15 mouse cellular contexts compared by ENCODE assay signal in genomic region chr17:67360606-67361005, GRCm38 (mm10). TPM values are rescaled to one million over a fixed set of nuclear protein-coding genes. Genes with fewer than 3 reads are reported as not detected.
"Had no signal": no experiment of that assay in that cellular context is flagged by ENCODE, and none has a peak within 500 bp of the region (broad histone marks: within the 10 kb centered on the region; RNA-seq: fewer than 3 reads in every experiment).

No protein-coding gene starts in this region.

- H3K27ac ChIP-seq: kidney, embryonic 15.5 days; limb, embryonic 15.5 days; liver, embryonic 12.5 days; lung, embryonic 15.5 days; neural tube, embryonic 12.5 days had no signal

- H3K36me3 ChIP-seq: kidney, embryonic 15.5 days; limb, embryonic 15.5 days; liver, embryonic 12.5 days; lung, embryonic 15.5 days; neural tube, embryonic 12.5 days had no signal

- H3K4me2 ChIP-seq: kidney, embryonic 15.5 days; limb, embryonic 15.5 days; liver, embryonic 12.5 days; lung, embryonic 15.5 days; neural tube, embryonic 12.5 days had no signal

- H3K4me1 ChIP-seq: limb, embryonic 15.5 days; liver, embryonic 12.5 days had no signal

- DNase-seq: kidney, adult 2 months; kidney, postnatal 14 days; retina, postnatal 1 day; right cerebral cortex, postnatal 4 days; spleen, adult 18-20 months; thymus, adult 18-20 months; thymus, postnatal 14 days had no signal

- H3K9ac ChIP-seq: kidney, embryonic 15.5 days; limb, embryonic 15.5 days; liver, embryonic 12.5 days; lung, embryonic 15.5 days; neural tube, embryonic 12.5 days had no signal

- H3K27me3 ChIP-seq: kidney, embryonic 15.5 days; neural tube, embryonic 12.5 days had no signal

- H3K9me3 ChIP-seq: kidney, embryonic 15.5 days; limb, embryonic 15.5 days; liver, embryonic 12.5 days; lung, embryonic 15.5 days; neural tube, embryonic 12.5 days had no signal

- ATAC-seq: liver, embryonic 12.5 days had no signal

- H3K4me3 ChIP-seq: kidney, embryonic 15.5 days; limb, embryonic 15.5 days; liver, embryonic 12.5 days; lung, embryonic 15.5 days; neural tube, embryonic 12.5 days had no signal

RNA-seq across cellular contexts. Expression of gene Ptprm, which starts 6.3 kb away (rescaled TPM):
- total RNA-seq: megakaryocyte-erythroid progenitor cell, adult 5-6 weeks; monocyte, adult 5-6 weeks; neutrophil, adult 5-6 weeks had no signal
